Mouse (Mus musculus): ENCODE results near the gene Mink1.

Mink1 gene

DNA sequence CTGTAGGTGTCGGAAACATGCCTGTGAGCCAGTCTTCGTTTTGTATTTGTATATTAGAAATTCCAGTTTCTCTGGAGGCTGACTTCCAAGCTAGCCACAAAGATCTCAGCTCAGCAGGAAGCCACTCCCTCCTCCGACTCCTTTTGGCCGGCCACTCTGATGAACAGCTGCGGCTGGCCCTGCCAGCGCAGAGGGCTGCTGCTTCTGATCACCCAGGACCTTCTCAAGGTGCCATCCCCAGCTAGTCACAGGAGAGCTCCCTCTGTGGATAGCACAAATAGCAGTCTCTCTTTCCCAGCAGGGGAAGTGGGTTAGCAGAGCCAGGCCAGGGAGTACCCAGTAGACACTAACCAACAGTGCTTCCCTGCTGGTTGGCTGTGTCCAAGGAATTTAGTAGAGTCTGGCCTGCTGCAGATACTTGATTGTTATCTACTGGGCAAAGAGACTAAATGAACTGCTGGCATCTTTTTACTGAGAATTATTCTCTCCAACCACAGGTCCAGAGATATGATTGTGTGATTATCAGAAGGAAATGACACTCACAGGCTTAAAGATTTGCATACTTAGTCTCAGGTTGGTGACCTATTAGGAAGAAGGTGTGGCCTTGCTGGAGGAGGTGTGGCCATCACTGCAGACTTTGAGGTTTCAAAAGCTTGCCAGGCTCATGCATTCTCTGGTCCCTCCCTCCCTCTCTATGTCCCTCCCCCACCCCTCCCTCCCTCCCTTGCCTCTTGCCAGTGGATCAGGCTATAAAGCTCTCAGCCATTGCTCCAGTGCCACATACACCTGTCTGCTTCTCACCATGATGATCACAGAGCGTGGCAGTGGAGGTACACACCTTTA is 59.5 kb downstream of the Mink1 start:
- no peaks in the 10 kb centered on the region for H3K36me3 ChIP-seq (ENCODE audit: control insufficient read depth, insufficient read depth, low read length, poor library complexity, severe bottlenecking)
- peak; percentile 64 for DNase-seq (ENCODE audit: low read depth, low spot score)
- H3K27me3 ChIP-seq (ENCODE audit: control insufficient read depth, insufficient read depth, low read length, poor library complexity, severe bottlenecking): no peaks in the 10 kb centered on the region

DNA sequence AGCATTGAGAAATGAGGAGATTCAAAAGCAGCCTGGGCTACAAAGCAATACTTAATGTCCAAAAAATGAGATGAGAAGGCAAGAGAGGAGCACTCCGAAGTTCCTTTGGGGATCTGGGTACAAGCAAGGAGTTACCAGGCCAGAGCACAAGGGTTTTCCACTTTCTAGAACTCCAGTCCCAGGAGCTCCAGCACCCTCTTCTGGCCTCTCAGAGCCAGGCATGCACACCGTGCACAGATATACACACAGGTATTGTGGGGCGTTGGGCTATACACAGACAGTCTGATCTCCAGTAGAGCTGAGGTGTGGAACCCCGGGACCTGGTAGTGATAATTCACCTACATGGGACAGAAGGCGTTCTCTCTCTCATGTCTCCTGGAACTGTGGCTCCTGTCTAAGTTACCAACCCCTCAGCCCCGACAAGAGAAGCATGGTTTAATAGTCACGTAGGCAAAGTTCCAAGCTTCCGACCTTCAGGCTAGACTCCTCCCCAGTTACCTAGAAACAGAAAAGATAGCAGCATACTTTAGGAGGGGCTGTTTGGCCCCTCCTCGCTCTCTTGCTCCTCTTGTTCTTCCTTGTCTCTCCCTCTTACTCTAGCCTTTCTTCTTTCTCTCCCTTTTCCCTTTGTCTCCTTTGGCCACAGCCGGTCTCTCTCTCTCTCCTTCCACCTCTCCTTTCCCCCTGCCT is 60.5 kb downstream of the Mink1 start:
- no peaks in the 10 kb centered on the region for H3K36me3 ChIP-seq (ENCODE audit: control insufficient read depth, insufficient read depth, low read length, poor library complexity, severe bottlenecking)
- DNase-seq (ENCODE audit: low read depth, low spot score): no peak
- H3K27me3 ChIP-seq (ENCODE audit: control insufficient read depth, insufficient read depth, low read length, poor library complexity, severe bottlenecking): no peaks in the 10 kb centered on the region

DNA sequence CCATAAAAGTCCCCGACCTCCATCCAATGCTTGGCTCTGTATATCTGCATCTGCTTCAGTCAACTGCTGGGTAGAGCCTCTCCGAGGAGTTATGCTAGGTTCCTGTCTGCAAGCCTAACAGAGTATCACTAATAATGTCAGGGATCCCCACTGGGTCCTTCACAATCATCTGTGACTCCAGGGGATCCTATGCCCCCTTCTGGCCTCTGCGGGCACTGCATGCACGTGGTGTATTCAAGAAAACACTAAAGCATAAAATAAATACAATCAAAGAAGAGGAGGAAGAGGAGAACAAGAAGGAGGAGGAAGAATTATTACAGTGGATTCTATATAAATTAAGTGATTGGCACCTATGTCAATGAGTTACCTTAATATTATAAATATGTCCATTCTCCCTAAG is 62.8 kb downstream of the Mink1 start:
- H3K36me3 ChIP-seq (ENCODE audit: control insufficient read depth, insufficient read depth, low read length, poor library complexity, severe bottlenecking): no peaks in the 10 kb centered on the region
- no peaks in the 10 kb centered on the region for H3K27me3 ChIP-seq (ENCODE audit: control insufficient read depth, insufficient read depth, low read length, poor library complexity, severe bottlenecking)
- peak; percentile 75 for DNase-seq (ENCODE audit: low read depth, low spot score)

DNA sequence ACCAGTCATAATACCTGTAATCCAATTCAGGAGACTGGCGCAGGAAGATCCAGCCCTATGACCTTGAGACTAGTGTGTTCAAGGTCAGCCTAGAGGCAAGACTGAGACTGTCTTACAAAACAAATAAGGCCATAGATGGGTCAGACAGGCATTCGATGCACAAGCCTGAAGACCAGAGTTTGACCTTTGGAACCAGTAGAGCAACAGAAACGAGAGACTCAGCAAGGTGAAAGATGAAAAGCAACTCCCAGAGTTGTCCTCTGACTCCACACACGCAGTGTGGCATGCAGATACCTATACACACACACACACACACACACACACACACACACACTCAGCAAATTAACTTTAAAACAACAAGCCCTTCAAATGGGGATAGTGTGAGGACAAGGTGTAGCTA is 64.2 kb downstream of the Mink1 start:
- no peaks in the 10 kb centered on the region for H3K27me3 ChIP-seq (ENCODE audit: control insufficient read depth, insufficient read depth, low read length, poor library complexity, severe bottlenecking)
- no peaks in the 10 kb centered on the region for H3K36me3 ChIP-seq (ENCODE audit: control insufficient read depth, insufficient read depth, low read length, poor library complexity, severe bottlenecking)
- no peak for DNase-seq (ENCODE audit: low read depth, low spot score)

DNA sequence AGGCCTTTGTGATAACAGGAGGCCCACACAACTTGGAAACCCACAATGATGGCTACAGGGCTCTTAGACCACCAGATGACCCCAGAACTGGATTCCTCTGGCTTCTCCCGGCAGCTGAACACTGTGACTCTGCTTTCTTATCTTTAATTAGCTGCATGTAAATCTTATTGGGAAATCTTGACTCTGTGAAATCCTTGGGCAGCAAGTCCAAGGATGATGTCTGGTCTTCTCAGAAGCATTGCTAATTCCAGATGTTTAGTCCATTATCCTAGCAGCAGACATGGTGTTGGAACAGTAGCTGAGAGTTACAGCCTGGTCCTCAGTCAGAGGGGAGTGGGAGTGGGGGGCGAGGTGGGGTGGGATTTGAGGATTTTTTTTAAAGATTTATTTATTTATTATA is 65.8 kb downstream of the Mink1 start:
- DNase-seq (ENCODE audit: low read depth, low spot score): no peak
- Histone ChIP-seq H3K27me3 (ENCODE audit: control insufficient read depth, insufficient read depth, low read length, poor library complexity, severe bottlenecking) (no peaks in the 10 kb centered on the region), H3K36me3 (ENCODE audit: control insufficient read depth, insufficient read depth, low read length, poor library complexity, severe bottlenecking) (no peaks in the 10 kb centered on the region)

DNA sequence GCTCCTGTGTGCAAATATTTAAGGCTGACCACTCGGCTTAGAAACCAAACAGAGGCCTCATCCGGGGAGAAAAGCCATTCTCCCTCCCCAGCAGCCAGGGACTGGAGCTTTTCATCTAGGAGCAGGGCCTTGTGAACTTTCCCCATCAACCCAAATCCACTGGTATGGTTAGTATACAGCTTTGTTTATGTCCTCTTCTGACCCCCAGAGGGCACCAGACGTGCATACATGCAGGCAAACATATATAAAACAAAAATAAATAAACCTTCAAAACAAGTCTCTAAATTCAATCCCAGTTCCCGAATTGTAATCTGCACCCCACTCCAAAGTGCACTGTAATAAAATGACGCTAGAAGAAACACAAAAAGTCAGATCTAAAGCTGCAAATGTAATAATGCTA is 66.9 kb downstream of the Mink1 start:
- DNase-seq (ENCODE audit: low read depth, low spot score): peak; percentile 78

DNA sequence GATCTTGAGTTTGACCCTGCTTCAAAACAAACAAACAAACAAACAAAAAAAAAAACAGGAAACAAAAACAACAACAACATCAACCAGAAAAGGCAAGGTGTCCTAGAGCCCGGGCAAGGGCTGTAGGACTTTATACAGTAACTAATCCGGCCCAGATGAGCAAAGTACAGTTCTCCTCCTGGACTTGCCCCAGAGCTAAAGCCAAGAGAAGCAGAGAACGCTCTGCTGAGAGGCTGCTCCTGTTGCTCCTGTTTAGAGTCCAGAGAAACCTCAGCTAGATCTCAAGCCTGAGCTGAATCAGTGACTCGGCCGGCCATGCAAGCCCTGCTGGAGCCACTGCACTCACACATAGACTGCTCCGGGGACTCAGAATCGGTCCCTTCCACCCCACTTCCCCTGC is 67.4 kb downstream of the Mink1 start:
- no peak for DNase-seq (ENCODE audit: low read depth, low spot score)
- H3K36me3 ChIP-seq (ENCODE audit: control insufficient read depth, insufficient read depth, low read length, poor library complexity, severe bottlenecking): no peaks in the 10 kb centered on the region
- H3K27me3 ChIP-seq (ENCODE audit: control insufficient read depth, insufficient read depth, low read length, poor library complexity, severe bottlenecking): no peaks in the 10 kb centered on the region

More for the DNA sequence above, 66.9 kb downstream of the Mink1 start:
- no peaks in the 10 kb centered on the region for H3K36me3 ChIP-seq (ENCODE audit: control insufficient read depth, insufficient read depth, low read length, poor library complexity, severe bottlenecking)
- no peaks in the 10 kb centered on the region for H3K27me3 ChIP-seq (ENCODE audit: control insufficient read depth, insufficient read depth, low read length, poor library complexity, severe bottlenecking)

DNA sequence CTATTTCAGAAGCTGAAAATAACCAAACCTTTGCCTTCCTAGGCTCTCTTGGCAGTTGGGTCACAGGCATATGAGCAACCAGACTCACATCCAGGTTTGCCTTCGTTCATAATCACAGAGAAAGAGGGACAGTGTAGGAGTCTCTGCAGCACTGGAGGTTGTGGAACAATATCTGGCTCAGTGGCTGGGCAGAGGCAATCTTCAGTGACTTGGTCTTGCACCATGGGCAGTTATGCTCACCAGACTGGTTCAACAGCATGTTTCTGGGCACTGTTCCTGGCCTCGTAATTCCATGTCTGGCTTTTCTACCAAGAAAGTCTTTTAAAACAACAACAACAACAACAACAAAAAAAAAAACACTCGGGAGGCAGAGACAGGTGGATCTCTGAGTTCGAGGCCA is 72.9 kb downstream of the Mink1 start:
- Histone ChIP-seq H3K36me3 (ENCODE audit: control insufficient read depth, insufficient read depth, low read length, poor library complexity, severe bottlenecking) (no peaks in the 10 kb centered on the region), H3K27me3 (ENCODE audit: control insufficient read depth, insufficient read depth, low read length, poor library complexity, severe bottlenecking) (no peaks in the 10 kb centered on the region)
- no peak for DNase-seq (ENCODE audit: low read depth, low spot score)

DNA sequence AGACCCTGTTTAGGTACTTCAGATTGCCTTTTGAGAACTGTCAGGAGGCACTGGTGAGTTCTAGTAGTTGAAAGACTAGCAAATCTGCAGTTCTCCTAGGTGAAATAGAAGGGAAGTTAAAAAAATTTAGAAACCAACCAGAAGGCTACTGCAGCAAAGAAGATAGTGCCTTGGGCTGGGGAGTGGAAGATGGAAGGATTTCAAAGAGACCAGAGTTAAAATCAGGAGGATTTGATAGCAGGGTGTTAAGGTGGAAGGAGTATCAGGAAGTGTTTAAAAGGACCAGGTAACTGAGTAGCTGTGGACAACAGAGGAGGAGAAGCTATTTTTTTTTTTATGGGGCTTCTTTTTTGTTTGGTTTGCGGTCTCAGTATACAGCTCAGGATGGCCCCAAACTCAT is 75.1 kb downstream of the Mink1 start:
- Histone ChIP-seq H3K36me3 (ENCODE audit: control insufficient read depth, insufficient read depth, low read length, poor library complexity, severe bottlenecking) (no peaks in the 10 kb centered on the region), H3K27me3 (ENCODE audit: control insufficient read depth, insufficient read depth, low read length, poor library complexity, severe bottlenecking) (no peaks in the 10 kb centered on the region)
- no peak for DNase-seq (ENCODE audit: low read depth, low spot score)

DNA sequence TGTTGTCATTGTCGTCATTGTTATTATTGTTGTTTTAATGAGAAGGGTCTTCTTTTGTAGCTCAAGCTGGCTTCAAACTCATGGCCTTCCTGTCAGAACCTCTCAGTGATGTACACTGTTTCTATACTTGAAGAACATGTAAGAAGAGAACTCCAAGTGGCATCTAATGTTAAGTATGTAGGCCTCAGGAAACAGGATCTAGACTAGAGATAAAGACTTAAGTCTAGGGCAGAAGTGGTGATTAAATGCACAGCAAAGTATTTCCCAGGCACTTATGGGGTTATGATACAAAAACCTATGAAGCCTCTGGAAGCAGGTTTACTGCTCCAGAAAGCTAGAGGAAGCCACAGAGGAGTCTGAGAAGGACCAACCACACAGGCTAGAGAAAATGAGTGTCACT is 75.6 kb downstream of the Mink1 start:
- Histone ChIP-seq H3K36me3 (ENCODE audit: control insufficient read depth, insufficient read depth, low read length, poor library complexity, severe bottlenecking) (0 out of 2 replicates have a peak, but pooled peaks cover 2% of the 10 kb centered on the region), H3K27me3 (ENCODE audit: control insufficient read depth, insufficient read depth, low read length, poor library complexity, severe bottlenecking) (no peaks in the 10 kb centered on the region)
- DNase-seq (ENCODE audit: low read depth, low spot score): no peak

DNA sequence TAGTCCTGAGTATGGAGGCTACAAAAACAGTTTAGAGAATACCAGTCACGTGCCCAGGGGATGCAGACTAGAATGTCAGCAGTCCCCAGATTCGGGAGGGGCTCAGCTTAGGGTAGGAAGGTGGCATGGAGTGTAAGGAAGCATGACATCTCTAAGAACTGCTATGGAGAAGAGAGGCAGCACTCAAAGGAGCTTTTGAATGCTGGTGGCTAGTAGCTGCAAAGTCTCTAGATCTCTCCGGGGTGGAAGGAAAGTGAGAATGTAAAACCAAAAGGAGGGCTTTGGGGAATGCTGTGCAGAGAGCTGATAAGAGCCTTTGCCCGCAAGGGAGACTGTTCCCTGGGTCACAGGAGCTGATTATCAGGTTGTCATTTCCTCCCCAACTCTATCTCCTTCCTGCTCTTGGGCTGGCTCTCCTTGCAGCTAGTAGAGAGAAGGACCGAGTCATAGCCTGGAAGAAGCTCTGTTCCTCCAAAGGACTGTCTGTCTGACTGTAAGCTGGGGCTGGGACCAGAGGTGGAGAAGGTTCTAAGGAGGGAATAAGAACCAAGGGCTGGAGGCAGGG is 76.1 kb downstream of the Mink1 start, which contains the start of gene Gp1ba:
Gene Gp1ba (plus strand): TSS at position 409 of the 565 bp plus-strand sequence.
- DNase-seq (ENCODE audit: low read depth, low spot score): no peak
- Histone ChIP-seq H3K36me3 (ENCODE audit: control insufficient read depth, insufficient read depth, low read length, poor library complexity, severe bottlenecking) (0 out of 2 replicates have a peak, but pooled peaks cover 2% of the 10 kb centered on the region), H3K27me3 (ENCODE audit: control insufficient read depth, insufficient read depth, low read length, poor library complexity, severe bottlenecking) (no peaks in the 10 kb centered on the region)

DNA sequence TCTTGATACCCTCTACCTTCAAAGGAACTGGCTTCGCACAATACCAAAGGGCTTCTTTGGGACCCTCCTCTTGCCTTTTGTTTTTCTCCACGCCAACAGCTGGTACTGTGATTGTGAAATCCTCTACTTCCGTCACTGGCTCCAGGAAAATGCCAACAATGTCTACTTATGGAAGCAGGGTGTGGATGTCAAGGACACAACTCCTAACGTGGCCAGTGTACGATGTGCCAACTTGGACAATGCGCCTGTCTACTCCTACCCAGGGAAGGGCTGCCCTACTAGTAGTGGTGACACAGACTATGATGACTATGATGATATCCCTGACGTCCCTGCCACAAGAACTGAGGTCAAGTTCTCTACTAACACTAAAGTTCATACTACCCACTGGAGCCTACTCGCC is 77.3 kb downstream of the Mink1 start:
- Histone ChIP-seq H3K36me3 (ENCODE audit: control insufficient read depth, insufficient read depth, low read length, poor library complexity, severe bottlenecking) (peaks cover 6% of the 10 kb centered on the region; the same call in 1 of the 2 replicates), H3K27me3 (ENCODE audit: control insufficient read depth, insufficient read depth, low read length, poor library complexity, severe bottlenecking) (no peaks in the 10 kb centered on the region)
- DNase-seq (ENCODE audit: low read depth, low spot score): no peak

DNA sequence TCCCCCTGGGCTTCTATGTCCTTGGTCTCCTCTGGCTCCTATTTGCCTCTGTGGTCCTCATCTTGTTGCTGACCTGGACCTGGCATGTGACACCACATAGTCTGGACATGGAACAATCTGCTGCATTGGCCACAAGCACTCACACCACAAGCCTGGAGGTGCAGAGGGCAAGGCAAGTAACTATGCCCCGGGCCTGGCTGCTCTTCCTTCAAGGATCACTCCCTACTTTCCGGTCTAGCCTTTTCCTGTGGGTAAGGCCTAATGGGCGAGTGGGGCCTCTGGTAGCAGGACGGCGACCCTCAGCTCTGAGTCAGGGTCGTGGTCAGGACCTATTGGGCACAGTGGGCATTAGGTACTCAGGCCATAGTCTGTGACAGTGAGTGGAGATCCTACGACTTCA is 78.6 kb downstream of the Mink1 start:
- H3K36me3 ChIP-seq (ENCODE audit: control insufficient read depth, insufficient read depth, low read length, poor library complexity, severe bottlenecking): peaks cover 6% of the 10 kb centered on the region; the same call in 1 of the 2 replicates
- no peaks in the 10 kb centered on the region for H3K27me3 ChIP-seq (ENCODE audit: control insufficient read depth, insufficient read depth, low read length, poor library complexity, severe bottlenecking)
- DNase-seq (ENCODE audit: low read depth, low spot score): no peak

DNA sequence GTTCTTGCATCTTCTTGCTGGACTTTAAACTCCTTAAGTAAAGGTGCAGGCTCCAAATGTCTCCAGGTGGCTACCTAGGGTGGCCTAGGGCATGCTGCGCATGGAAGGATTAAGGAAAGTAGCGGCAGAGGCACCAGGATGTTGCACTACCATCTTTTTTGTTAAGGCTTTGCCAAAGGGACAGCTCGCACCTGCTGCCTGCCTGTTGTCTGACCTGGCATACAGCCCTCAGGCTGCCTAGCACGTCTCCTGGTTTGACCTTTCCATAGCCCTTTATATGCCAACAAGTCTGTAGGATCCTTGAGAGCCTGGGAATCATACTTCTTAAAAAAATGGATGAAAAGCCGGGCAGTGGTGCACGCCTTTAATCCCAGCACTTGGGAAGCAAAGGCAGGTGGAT is 80.4 kb downstream of the Mink1 start:
- H3K36me3 ChIP-seq (ENCODE audit: control insufficient read depth, insufficient read depth, low read length, poor library complexity, severe bottlenecking): peaks cover 6% of the 10 kb centered on the region; the same call in 1 of the 2 replicates
- DNase-seq (ENCODE audit: low read depth, low spot score): no peak
- H3K27me3 ChIP-seq (ENCODE audit: control insufficient read depth, insufficient read depth, low read length, poor library complexity, severe bottlenecking): no peaks in the 10 kb centered on the region

DNA sequence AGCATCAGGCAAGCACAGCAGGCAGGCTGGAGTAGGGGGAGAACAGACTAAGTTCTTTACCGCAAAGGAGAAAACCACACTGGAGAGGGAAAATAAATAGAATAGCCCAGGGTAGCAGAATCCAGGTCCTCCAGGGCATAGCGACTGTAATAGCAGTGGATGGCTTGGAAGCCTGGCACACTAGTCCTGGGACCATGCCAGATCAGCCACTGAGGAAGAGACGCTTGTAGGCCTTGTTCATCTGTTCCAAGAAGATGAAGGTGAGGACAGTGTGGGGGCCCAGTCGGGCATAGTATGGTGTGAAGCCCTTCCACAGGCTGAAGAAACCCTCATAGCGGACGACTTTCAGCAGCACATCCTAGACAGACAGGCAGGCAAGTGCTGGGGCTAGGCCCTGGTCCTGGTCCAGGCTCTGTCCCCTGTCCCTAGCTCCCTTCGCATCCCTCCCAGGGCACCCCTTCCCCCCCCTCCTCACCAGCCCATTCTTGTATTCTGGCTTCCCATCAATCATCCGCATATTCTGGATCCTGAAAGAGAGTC is 82.0 kb downstream of the Mink1 start:
- H3K27me3 ChIP-seq (ENCODE audit: control insufficient read depth, insufficient read depth, low read length, poor library complexity, severe bottlenecking): no peaks in the 10 kb centered on the region
- no peak for DNase-seq (ENCODE audit: low read depth, low spot score)
- H3K36me3 ChIP-seq (ENCODE audit: control insufficient read depth, insufficient read depth, low read length, poor library complexity, severe bottlenecking): peaks cover 6% of the 10 kb centered on the region; the same call in 1 of the 2 replicates
